Comparison of ENCODE assay signal across 22 mouse cellular contexts in genomic region chr6:63894714-63895113, GRCm38 (mm10).
DNase-seq lines count a peak whose midpoint lies in the region; ATAC-seq lines count a peak whose summit lies in the region.
"Had no signal": no experiment of that assay in that cellular context is flagged by ENCODE, and none has a peak within 500 bp of the region (broad histone marks: within the 10 kb centered on the region; RNA-seq: fewer than 3 reads in every experiment).

No protein-coding gene starts in this region.

- H3K36me3 ChIP-seq in hindbrain, embryonic 14.5 days (replicated peaks; ENCODE audit: control insufficient read depth, insufficient read depth) = no peaks in the 10 kb centered on the region
- H3K36me3 ChIP-seq in hindbrain, embryonic 10.5 days = no peaks in the 10 kb centered on the region
- H3K36me3 ChIP-seq in midbrain, embryonic 12.5 days = no peaks in the 10 kb centered on the region
- no peaks in the 10 kb centered on the region for H3K36me3 ChIP-seq in midbrain, embryonic 10.5 days
- H3K36me3 ChIP-seq: embryonic facial prominence, embryonic 12.5 days; G1E; heart, embryonic 15.5 days had no signal

- no peaks in the 10 kb centered on the region for H3K4me1 ChIP-seq in hindbrain, embryonic 14.5 days (replicated peaks; ENCODE audit: control insufficient read depth, insufficient read depth, low read length)
- H3K4me1 ChIP-seq in hindbrain, embryonic 10.5 days (replicated peaks) = no peaks in the 10 kb centered on the region
- no peaks in the 10 kb centered on the region for H3K4me1 ChIP-seq in midbrain, embryonic 12.5 days
- no peaks in the 10 kb centered on the region for H3K4me1 ChIP-seq in midbrain, embryonic 10.5 days
- H3K4me1 ChIP-seq: embryonic facial prominence, embryonic 12.5 days; heart, embryonic 15.5 days had no signal

- no peak overlapping the region for H3K27ac ChIP-seq in hindbrain, embryonic 14.5 days
- no peak overlapping the region for H3K27ac ChIP-seq in hindbrain, embryonic 10.5 days
- H3K27ac ChIP-seq in midbrain, embryonic 12.5 days (replicated peaks) = no peak overlapping the region
- no peak overlapping the region for H3K27ac ChIP-seq in midbrain, embryonic 10.5 days (replicated peaks)
- H3K27ac ChIP-seq: embryonic facial prominence, embryonic 12.5 days; heart, adult 2 months; heart, embryonic 15.5 days had no signal

- WGBS in hindbrain, embryonic 14.5 days = 52% methylated on average over 3 of the region's 3 CpGs
- 66% methylated on average over 3 of the region's 3 CpGs for WGBS in hindbrain, embryonic 10.5 days
- WGBS in midbrain, embryonic 12.5 days = 77% methylated on average over 2 of the region's 3 CpGs
- 67% methylated on average over 3 of the region's 3 CpGs for WGBS in midbrain, embryonic 10.5 days

- no peak overlapping the region for H3K9ac ChIP-seq in hindbrain, embryonic 14.5 days
- H3K9ac ChIP-seq in midbrain, embryonic 12.5 days (replicated peaks) = no peak overlapping the region
- H3K9ac ChIP-seq: embryonic facial prominence, embryonic 12.5 days; heart, embryonic 15.5 days had no signal

- H3K4me3 ChIP-seq in hindbrain, embryonic 14.5 days (replicated peaks; ENCODE audit: low read length) = no peak overlapping the region
- H3K4me3 ChIP-seq in hindbrain, embryonic 10.5 days = no peak overlapping the region
- H3K4me3 ChIP-seq in midbrain, embryonic 12.5 days = no peak overlapping the region
- H3K4me3 ChIP-seq in midbrain, embryonic 10.5 days = no peak overlapping the region
- H3K4me3 ChIP-seq: embryonic facial prominence, embryonic 12.5 days; heart, adult 2 months; heart, embryonic 15.5 days had no signal

- H3K9me3 ChIP-seq in hindbrain, embryonic 14.5 days (ENCODE audit: control insufficient read depth, low read length) = no peaks in the 10 kb centered on the region
- H3K9me3 ChIP-seq in hindbrain, embryonic 10.5 days = no peaks in the 10 kb centered on the region
- H3K9me3 ChIP-seq in midbrain, embryonic 12.5 days = no peaks in the 10 kb centered on the region
- H3K9me3 ChIP-seq in midbrain, embryonic 10.5 days (replicated peaks) = no peaks in the 10 kb centered on the region
- H3K9me3 ChIP-seq: embryonic facial prominence, embryonic 12.5 days; G1E; heart, embryonic 15.5 days had no signal

- ATAC-seq in hindbrain, embryonic 14.5 days (ENCODE audit: low FRiP score) = peak; percentile 51; the same call in 1 of the 2 replicates
- peak; percentile 56; the same call in 1 of the 2 replicates for ATAC-seq in midbrain, embryonic 12.5 days (ENCODE audit: low FRiP score, low read depth)
- ATAC-seq: CD4-positive, CD25-positive, alpha-beta regulatory T cell, adult 4 months; forebrain, embryonic 16.5 days; intestine, embryonic 16.5 days had no signal

- no peaks in the 10 kb centered on the region for H3K27me3 ChIP-seq in hindbrain, embryonic 14.5 days (ENCODE audit: control insufficient read depth, insufficient read depth, low read length)
- no peaks in the 10 kb centered on the region for H3K27me3 ChIP-seq in hindbrain, embryonic 10.5 days (ENCODE audit: insufficient read depth, poor library complexity, severe bottlenecking)
- no peaks in the 10 kb centered on the region for H3K27me3 ChIP-seq in midbrain, embryonic 12.5 days
- no peaks in the 10 kb centered on the region for H3K27me3 ChIP-seq in midbrain, embryonic 10.5 days (ENCODE audit: low read depth, poor library complexity, severe bottlenecking)
- H3K27me3 ChIP-seq: embryonic facial prominence, embryonic 12.5 days; heart, embryonic 15.5 days had no signal

- H3K4me2 ChIP-seq in hindbrain, embryonic 14.5 days (replicated peaks) = no peak overlapping the region
- H3K4me2 ChIP-seq in midbrain, embryonic 12.5 days (replicated peaks) = no peak overlapping the region
- H3K4me2 ChIP-seq: embryonic facial prominence, embryonic 12.5 days; heart, embryonic 11.5 days; heart, embryonic 15.5 days had no signal

- no peak for DNase-seq in hindbrain, embryonic 14.5 days (ENCODE audit: low spot score)
- no peak for DNase-seq in hindbrain, embryonic 10.5 days (ENCODE audit: low spot score)
- no peak for DNase-seq in midbrain, embryonic 10.5 days (ENCODE audit: low spot score)
- peak; percentile 41 for DNase-seq in 3T3-L1 (ENCODE audit: low read depth, low spot score)
- peak; percentile 9 for DNase-seq in NIH3T3 (ENCODE audit: low read depth)
- no peak for DNase-seq in spleen, adult 12 weeks (ENCODE audit: low spot score)
- DNase-seq: adrenal gland, postnatal 10 days; B cell, adult 2 months; cerebellum, adult 11-12 months; cerebellum, adult 9-10 months; cerebellum, postnatal 25 days; gastrocnemius, postnatal 14 days; heart, adult 2 months; heart, postnatal 14 days had no signal

Comparison
In these comparisons a context has a peak if more than half of its experiments do, and no peak if none do; other contexts are left out.
1. DNase-seq: peak in 3T3-L1 (single experiment) and NIH3T3 (single experiment); none in hindbrain, embryonic 14.5 days (single experiment), hindbrain, embryonic 10.5 days (single experiment), midbrain, embryonic 10.5 days (single experiment) and spleen, adult 12 weeks (single experiment).